In the genomic region with DNA sequence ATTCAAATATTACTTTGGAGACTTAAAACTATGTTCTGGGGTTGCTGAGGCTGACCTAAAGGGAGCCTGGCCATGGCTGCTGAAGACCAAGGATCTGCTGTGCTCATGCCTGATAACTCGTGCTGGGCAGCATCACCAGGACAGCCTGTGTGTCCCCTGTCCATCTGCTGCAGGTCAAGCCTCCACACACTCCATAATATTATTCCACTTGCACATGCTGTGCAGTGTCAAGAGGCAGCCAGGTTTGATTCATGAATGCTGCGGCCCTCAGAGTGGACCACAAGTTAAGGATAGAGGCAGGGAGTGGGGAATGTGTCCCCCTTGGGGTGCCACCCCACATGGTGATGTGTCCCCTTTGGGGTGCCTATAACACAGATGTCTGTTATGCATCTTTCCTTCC, we compare ENCODE assay signal across 30 mouse cellular contexts.
DNase-seq lines count a peak whose midpoint lies in the region; ATAC-seq and TF ChIP-seq lines count a peak whose summit lies in the region.
"Had no signal": no experiment of that assay in that cellular context is flagged by ENCODE, and none has a peak within 500 bp of the region (broad histone marks: within the 10 kb centered on the region; RNA-seq: fewer than 3 reads in every experiment).

No protein-coding gene starts in this region.

- no peak for DNase-seq in cerebellum, postnatal 4 days (ENCODE audit: low spot score in 2 of 2)
- no peak for DNase-seq in testis, postnatal 10 days (ENCODE audit: low spot score)
- DNase-seq in cerebellum, postnatal 10 days, result peak; percentile 31 to 46
- DNase-seq in retina, postnatal 1 day, result no peak
- DNase-seq: adrenal gland, adult 2 months; gastrocnemius, postnatal 14 days; heart, postnatal 36 days; kidney, adult 9 months; kidney, postnatal 10 days; layer of hippocampus, postnatal 36 days; liver; lung, embryonic 14.5 days; lung, postnatal 14 days; midbrain, embryonic 14.5 days; right cerebral cortex, adult 18-20 months; right cerebral cortex, postnatal 4 days had no signal

- H3K4me3 ChIP-seq in testis, adult 2 months (ENCODE audit: control insufficient read depth, low read depth, low read length), result peak overlapping the region; percentile 33
- H3K4me3 ChIP-seq in olfactory bulb, adult 2 months (ENCODE audit: insufficient read depth, low read depth, low read length), result no peak overlapping the region
- no peak overlapping the region for H3K4me3 ChIP-seq in hindbrain, embryonic 16.5 days (ENCODE audit: low read length)
- H3K4me3 ChIP-seq: embryonic facial prominence, embryonic 15.5 days; forebrain, embryonic 12.5 days; heart, embryonic 15.5 days; hindbrain, embryonic 12.5 days; liver, embryonic 15.5 days; neural tube, embryonic 15.5 days had no signal

- TF ChIP-seq POLR2A in testis, adult 2 months (IDR thresholded peaks at IDR 0.05; ENCODE audit: control insufficient read depth, low read depth, low read length), result no peak
- no peak for TF ChIP-seq POLR2A in olfactory bulb, adult 2 months (IDR thresholded peaks at IDR 0.05; ENCODE audit: insufficient read depth, low read depth, low read length)

- H3K9me3 ChIP-seq in hindbrain, embryonic 16.5 days (ENCODE audit: control insufficient read depth, low read length), result no peaks in the 10 kb centered on the region
- H3K9me3 ChIP-seq: embryonic facial prominence, embryonic 15.5 days; forebrain, embryonic 12.5 days; heart, embryonic 15.5 days; hindbrain, embryonic 12.5 days; liver, embryonic 15.5 days; neural tube, embryonic 15.5 days had no signal

- H3K27me3 ChIP-seq in testis, adult 2 months (ENCODE audit: control insufficient read depth, insufficient read depth, low read length), result no peaks in the 10 kb centered on the region
- H3K27me3 ChIP-seq in hindbrain, embryonic 16.5 days (replicated peaks; ENCODE audit: control insufficient read depth, insufficient read depth, low read length), result no peaks in the 10 kb centered on the region
- H3K27me3 ChIP-seq: CH12.LX; embryonic facial prominence, embryonic 15.5 days; forebrain, embryonic 12.5 days; heart, embryonic 15.5 days; hindbrain, embryonic 12.5 days; liver, embryonic 15.5 days; neural tube, embryonic 15.5 days had no signal

- no peaks in the 10 kb centered on the region for H3K4me1 ChIP-seq in testis, adult 2 months (ENCODE audit: control insufficient read depth, insufficient read depth, low read length)
- peaks cover 19% of the 10 kb centered on the region for H3K4me1 ChIP-seq in olfactory bulb, adult 2 months (ENCODE audit: control insufficient read depth, insufficient read depth, low read length)
- no peaks in the 10 kb centered on the region for H3K4me1 ChIP-seq in hindbrain, embryonic 16.5 days (ENCODE audit: control insufficient read depth, insufficient read depth, low read depth, low read length)
- H3K4me1 ChIP-seq: liver, embryonic 15.5 days had no signal

- no peak for TF ChIP-seq CTCF in testis, adult 2 months (IDR thresholded peaks at IDR 0.05; ENCODE audit: control insufficient read depth, insufficient read depth, insufficient replicate concordance, low read depth, low read length)
- TF ChIP-seq CTCF in olfactory bulb, adult 2 months (IDR thresholded peaks at IDR 0.05; ENCODE audit: insufficient read depth, low read depth, low read length), result no peak

- peak; percentile 95 for ATAC-seq in cerebellum, adult (ENCODE audit: insufficient number of reproducible peaks, low FRiP score, low TSS enrichment)
- ATAC-seq in hindbrain, embryonic 16.5 days, result no peak
- ATAC-seq: activated CD4-positive, CD25-positive, alpha-beta regulatory T cell, adult 4 months; intestine, embryonic 16.5 days had no signal

- H3K36me3 ChIP-seq in testis, adult 2 months (ENCODE audit: control insufficient read depth, insufficient read depth, low read length), result no peaks in the 10 kb centered on the region
- no peaks in the 10 kb centered on the region for H3K36me3 ChIP-seq in hindbrain, embryonic 16.5 days (ENCODE audit: control insufficient read depth, insufficient read depth, low read length)
- H3K36me3 ChIP-seq: embryonic facial prominence, embryonic 15.5 days; forebrain, embryonic 12.5 days; heart, embryonic 15.5 days; hindbrain, embryonic 12.5 days; liver, embryonic 15.5 days; neural tube, embryonic 15.5 days had no signal

- H3K27ac ChIP-seq in testis, adult 2 months (ENCODE audit: control insufficient read depth, insufficient read depth, low read depth, low read length), result no peak overlapping the region
- H3K27ac ChIP-seq in olfactory bulb, adult 2 months (ENCODE audit: insufficient read depth, low read depth, low read length), result peak overlapping the region; percentile 16; the same call in 1 of the 2 replicates
- no peak overlapping the region for H3K27ac ChIP-seq in hindbrain, embryonic 16.5 days (ENCODE audit: low read depth, low read length)
- H3K27ac ChIP-seq: embryonic facial prominence, embryonic 15.5 days; forebrain, embryonic 12.5 days; heart, embryonic 15.5 days; hindbrain, embryonic 12.5 days; liver, embryonic 15.5 days; neural tube, embryonic 15.5 days; stomach, postnatal 0 days had no signal

- no peak overlapping the region for H3K4me2 ChIP-seq in hindbrain, embryonic 16.5 days (ENCODE audit: low read length)
- H3K4me2 ChIP-seq: embryonic facial prominence, embryonic 15.5 days; forebrain, embryonic 12.5 days; heart, embryonic 15.5 days; hindbrain, embryonic 12.5 days; liver, embryonic 15.5 days; lung, embryonic 14.5 days; neural tube, embryonic 15.5 days had no signal

- WGBS in olfactory bulb, adult 2 months, result 91% methylated on average over 2 of the region's 2 CpGs
- WGBS in hindbrain, embryonic 16.5 days, result 81% methylated on average over 2 of the region's 2 CpGs

- no peak overlapping the region for H3K9ac ChIP-seq in hindbrain, embryonic 16.5 days (ENCODE audit: low read depth, low read length)
- H3K9ac ChIP-seq: embryonic facial prominence, embryonic 15.5 days; forebrain, embryonic 12.5 days; heart, embryonic 15.5 days; hindbrain, embryonic 12.5 days; liver, embryonic 15.5 days; lung, embryonic 14.5 days; neural tube, embryonic 15.5 days had no signal

Comparison
In these comparisons a context has a peak if more than half of its experiments do, and no peak if none do; other contexts are left out.
1. DNase-seq: peak in cerebellum, postnatal 10 days (2 of 2); none in cerebellum, postnatal 4 days (0 of 2), testis, postnatal 10 days (single experiment) and retina, postnatal 1 day (single experiment).